Mouse (Mus musculus): Measurements from ENCODE around the gene Oosp1.

Gene Oosp1

DNA sequence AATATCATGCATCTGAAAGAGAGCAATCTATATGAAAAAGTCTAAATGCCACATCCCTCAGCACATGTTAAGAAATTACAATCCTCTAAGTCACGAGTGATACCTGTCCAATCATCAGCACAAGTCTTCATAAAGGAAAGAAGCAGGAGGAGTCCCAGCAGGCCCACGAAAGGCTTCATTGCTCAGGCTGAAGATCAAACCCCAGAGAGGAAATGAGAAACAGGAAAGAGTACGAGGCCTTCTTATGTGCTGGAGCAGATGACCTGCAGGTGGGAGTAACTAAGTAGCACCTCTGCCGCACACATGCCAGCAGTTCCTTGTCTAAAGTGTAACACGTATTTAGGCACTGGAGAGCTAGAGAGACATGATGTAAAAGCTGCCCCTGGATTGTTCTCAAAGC is at the start of gene Oosp1:
Gene Oosp1, minus strand, starts transcription at position 312 of the 400 bp plus-strand sequence.
- DNase-seq (ENCODE audit: low read depth, low spot score) = no peak

DNA sequence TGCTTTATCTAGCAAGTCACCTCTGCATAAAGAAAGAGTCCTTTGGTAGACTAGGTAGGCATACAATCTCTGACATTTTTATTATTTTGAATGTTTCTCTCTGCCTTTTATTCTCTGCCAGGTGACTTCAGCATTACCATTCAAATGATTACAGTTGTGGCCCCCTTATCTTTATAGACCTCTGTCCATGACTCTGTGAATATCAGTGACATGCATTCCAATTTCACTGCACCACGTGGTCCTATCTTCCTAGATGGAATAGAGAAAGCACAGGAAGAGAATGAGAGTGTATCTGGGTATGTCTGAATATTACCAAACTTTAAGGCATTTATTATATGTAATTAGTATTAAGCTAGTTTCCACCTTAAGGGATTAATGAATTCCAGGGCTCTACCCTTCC is 45.5 kb upstream of the Oosp1 start:
- DNase-seq (ENCODE audit: low read depth, low spot score) = no peak

DNA sequence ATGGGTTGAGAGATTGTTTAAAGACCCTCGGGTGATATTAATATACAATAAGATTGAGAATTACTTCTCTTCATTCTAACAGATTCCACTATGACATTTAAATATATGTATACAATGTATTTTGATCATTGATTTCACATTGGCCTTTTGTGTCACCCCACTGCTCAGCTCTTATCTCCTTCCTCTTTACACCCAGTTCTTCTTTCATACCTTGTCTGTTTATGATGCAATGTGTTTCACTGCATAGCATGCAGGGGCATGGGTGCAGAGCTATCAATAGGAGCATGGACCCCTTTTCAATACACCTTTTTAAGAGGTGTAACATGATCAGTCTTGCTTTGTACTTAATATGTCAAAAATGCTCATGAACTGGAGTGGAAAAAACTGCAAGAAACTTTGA is 39.3 kb upstream of the Oosp1 start:
- DNase-seq (ENCODE audit: low read depth, low spot score) = no peak

DNA sequence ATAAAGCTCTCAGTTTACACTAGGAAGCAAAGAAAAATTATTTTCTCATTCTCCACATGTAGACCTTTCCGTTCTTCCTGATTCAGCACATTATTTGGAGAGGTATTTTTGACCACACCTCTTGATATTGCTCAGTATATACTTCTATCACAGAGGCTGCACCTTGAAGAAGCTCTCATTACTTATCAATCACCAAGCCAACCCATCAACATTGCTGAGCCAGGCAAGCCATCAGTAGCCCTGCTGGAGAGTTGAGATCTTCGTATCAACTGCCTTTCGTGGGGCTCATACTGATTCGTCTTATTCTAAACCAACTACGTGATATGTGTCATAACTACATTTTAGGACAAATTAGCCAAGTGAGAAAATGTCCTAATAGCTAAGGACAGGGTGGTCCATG is 36.4 kb upstream of the Oosp1 start:
- no peak for DNase-seq (ENCODE audit: low read depth, low spot score)

DNA sequence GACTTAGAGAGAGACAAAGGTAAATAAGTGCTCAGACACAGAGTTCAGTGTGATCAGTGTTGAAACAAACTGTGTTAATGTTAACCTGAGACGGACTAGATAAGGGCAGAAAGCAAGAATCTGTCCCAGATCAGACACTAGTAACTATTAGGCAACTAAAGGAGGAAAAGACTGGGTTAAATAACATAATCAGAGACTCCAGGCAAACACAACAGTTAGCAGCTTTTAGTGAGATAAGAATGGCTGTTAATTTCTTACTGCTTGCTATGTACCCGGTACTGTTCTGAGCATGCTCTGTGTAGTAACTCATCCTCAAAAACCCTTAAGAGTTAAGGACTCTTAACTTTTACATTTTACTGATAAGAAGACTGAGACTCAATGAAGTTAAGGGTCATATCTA is 35.0 kb upstream of the Oosp1 start:
- no peak for DNase-seq (ENCODE audit: low read depth, low spot score)

DNA sequence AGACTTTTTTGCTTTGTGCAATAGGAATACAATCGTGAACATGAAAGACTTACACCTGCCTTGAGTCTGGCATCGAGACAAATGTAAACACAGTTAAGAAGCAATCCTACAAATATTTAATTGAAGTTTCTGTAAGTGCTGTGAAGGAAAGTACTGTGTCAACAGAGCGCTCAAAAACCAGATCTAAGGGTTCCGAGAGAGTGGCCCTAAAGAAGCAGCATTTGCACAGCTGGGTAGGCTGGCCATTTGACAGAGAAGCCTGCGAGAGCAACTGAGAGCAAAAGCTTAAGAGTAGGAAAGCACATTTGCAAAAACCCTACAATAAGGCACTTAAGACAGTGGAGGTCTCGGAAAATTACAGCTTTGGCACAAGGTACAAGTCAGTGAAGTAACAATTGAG is 33.3 kb upstream of the Oosp1 start:
- no peak for DNase-seq (ENCODE audit: low read depth, low spot score)

DNA sequence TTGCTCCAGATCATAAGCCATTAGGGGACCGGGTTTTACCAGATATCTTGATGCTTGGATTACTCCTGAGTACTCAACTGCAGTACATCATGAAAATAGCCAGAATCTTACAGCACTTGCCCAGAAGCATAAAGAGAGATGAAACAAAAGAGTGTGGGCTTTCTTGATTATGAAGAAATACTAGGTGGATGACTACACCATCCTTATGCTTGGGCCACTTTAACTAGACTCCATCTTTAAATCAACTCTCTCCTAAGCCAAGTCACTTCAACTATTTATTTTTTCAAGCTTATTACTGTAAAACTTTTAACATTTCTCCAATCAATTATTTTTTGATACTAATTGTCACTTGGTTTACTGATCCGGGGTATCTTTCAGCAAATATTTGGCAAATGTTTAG is 32.9 kb upstream of the Oosp1 start:
- no peak for DNase-seq (ENCODE audit: low read depth, low spot score)

DNA sequence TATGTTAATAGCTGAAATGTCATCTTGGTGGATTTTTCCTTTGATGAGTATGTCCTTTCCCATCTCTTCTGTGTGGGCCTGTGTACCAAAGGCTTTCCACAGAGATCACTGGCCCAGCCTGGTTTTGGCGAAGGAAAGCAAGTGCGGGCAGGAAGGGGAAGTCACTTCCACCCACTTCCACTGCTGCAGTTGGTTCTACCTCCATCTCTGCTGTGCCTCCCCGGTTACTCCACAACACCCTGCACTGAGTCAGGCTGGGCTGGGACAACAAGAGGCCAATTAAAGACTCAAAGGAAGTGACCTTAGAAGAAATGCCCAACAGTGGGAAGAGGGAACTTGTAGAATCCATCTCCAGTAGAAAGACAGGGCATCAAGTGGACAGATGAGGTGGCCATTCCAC is 29.1 kb upstream of the Oosp1 start:
- DNase-seq (ENCODE audit: low read depth, low spot score) = no peak

DNA sequence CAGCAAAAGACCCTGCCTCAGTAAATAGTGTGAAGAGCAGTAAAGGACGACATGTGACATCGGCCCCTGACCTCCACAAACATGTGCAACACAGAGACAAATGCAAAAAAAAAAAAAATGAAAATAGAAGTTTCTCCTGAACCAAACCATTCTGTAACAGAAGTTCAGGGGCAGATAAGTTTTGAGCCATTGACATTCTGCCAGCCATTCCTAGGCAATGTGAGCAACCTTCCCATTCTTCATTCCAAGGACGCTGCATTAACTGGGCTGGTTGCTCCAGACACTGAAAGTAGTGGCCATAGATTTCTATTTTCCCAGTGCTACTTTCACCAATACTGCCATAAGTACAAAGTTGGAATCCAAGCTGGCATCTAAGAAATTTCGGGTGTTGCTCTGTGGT is 21.5 kb upstream of the Oosp1 start:
- no peak for DNase-seq (ENCODE audit: low read depth, low spot score)

DNA sequence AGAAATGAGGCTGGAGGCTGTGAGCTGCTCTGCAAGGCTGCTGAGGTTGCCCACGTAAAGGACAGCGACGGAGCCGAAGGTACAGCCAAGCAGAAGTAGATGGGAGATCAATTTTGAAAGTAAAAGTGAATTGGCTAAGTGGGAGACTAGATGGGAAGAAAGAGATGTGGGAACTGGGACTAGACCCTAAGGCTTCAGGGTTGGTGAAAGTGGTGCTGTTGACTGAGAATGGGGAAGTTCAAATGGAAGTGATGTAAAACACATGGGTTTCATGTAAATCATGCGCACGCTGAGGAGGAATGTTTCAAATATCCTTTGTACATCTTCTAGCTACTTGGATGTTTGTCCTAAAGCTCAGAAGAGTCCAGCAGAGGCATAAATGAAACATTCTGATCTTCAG is 7.4 kb upstream of the Oosp1 start:
- DNase-seq (ENCODE audit: low read depth, low spot score) = no peak

DNA sequence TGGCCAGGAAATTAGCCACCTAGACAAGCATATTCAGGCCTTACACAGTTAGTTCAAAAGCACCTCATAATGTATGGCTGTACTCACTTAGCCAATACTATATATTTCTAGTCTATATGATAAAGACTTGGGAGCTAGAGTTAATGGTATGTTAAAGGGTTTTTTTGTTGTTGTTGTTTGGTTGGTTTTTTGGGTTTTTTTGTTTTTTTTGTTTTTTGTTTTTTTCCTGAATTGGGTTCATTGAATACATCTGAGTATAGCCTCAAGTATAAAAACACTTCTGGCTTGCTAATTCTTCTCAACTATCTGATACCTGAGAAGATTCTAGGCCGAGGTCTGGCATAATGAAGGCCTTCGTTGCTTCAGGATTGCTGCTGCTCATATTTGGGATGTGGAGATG is 5.8 kb upstream of the Oosp1 start, which contains the start of gene Oosp3:
Gene Oosp3, plus strand, starts transcription at position 301 of the 400 bp plus-strand sequence.
- DNase-seq (ENCODE audit: low read depth, low spot score) = no peak

DNA sequence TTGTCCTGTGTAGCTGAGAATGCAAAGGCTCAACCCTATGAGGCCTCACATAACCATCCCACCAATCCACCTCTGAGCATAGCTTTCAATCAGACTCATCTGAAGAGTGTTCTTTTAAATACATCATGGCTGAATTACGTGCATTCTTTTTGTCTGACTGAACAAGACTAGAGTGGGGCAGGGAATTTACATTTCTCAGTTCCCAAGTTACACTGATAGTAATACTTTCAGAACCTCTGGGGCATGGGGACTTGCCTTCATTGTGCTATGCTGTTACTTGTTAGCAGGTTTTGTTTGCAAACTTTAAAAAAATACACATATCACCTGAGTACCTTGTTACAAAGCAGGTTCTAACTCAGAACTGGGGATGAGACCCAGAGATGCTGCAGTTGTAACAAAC is 504 bp upstream of the Oosp1 start:
- no peak for DNase-seq (ENCODE audit: low read depth, low spot score)

DNA sequence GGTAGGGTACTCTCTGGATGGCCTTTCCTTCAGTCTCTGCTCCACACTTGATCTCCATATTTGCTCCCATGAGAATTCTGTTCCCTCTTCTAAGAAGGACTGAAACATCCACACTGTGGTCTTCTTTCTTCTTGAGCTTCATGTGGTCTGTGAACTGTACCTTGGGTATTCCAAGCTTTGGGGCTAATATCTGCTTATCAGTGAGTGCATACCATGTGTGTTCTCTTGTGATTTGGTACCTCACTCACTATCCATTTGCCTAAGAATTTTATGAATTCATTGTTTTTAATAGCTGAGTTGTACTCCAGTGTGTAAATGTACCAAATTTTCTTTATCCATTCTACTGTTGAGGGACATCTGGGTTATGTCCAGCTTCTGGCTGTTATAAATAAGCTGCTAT is 29.4 kb downstream of the Oosp1 start:
- no peak for DNase-seq (ENCODE audit: low read depth, low spot score)

DNA sequence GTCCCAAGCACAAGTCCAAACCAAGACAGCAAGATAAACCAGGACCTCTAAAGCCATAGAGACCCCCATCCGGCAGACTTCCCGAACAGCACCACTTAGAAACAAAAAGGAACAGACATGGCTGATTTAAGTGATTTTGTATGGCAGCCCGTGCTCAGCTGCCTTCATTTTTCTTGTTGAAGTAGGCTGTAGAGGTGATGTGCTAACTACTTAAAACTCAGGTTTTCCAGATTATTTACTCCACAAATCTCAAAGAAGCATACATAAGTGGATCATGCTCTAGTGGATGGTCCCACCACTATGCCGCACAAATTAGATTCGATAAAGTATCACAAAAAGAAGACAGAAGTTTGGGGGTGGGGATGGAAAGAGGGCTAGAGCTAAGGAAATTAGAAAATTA is 30.5 kb downstream of the Oosp1 start, which contains the start of gene Oosp2:
Gene Oosp2, minus strand, starts transcription at position 101 of the 400 bp plus-strand sequence.
- DNase-seq (ENCODE audit: low read depth, low spot score) = no peak

DNA sequence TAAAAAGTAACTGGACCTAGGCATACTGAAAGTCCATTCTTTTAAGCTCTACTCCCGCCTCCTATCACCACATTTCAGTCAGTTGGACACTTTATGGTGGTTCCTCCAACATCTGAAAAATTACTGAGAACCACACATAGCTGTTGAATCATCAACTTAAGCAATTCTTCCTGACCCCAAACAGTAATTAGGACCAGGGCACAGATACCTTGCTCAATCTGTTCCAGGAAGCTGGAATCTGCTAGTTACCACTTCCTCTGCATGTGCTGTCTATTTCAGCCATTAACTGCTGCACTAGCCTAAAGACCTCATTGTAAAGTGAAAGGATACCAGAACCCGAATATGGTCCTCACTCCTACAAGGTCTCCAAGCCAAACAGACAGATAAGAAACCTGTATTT is 31.8 kb downstream of the Oosp1 start:
- no peak for DNase-seq (ENCODE audit: low read depth, low spot score)

DNA sequence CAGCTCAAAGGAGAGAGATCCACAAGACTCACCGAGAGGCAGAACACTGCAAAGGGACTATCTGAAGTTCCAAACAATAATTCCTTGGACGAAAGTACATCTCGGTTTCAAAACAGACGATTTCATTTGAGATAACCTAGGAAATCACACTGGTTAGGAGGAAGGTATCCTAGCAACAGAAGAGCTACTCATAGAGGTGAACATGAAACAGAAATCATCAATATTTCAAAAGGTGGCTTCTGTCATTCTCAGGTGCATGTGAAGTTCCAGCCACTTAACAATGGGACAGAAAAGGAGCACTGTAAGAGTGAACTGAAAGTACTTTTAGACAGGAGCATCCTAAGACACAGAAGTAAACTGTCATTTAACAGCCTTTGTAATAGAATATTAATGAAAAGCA is 41.4 kb downstream of the Oosp1 start:
- no peak for DNase-seq (ENCODE audit: low read depth, low spot score)

DNA sequence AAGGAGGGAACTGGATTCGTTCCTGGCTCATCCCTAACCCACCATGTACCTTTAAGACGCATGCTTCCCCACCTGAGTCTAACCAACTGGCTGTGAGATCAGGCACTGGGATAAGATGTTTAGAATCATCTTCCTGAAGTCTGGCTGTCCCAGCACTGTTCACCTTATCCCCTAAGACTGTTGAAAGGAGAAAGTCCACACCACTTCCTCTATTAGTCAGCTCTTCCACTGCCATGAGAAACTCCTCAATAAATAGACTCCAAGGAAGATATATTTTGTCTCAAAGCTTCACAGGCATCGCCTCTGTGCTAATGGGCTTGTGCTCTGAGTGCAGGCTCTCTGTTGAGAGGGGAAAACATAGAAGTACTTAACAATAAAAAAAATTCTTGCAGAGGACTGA is 44.8 kb downstream of the Oosp1 start:
- no peak for DNase-seq (ENCODE audit: low read depth, low spot score)

DNA sequence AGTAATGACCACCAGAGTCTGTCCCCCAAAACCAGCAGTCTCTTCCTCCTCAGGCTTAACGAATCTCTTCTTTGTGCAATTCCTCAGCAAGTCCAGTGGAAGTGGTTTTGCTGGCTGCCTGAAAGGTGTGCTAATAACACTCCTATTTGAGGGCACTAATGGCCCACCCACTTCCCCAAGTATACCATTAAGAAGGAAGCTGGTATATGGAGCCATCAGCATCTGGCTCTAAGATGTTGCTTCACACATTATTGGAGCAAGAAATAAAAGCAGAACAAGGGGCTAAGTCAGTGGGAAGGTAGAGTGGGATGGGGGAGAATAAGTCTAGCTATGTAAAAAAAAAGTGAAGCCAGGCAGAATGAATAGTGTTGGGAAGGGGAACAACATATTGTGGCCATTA is 50.2 kb downstream of the Oosp1 start, which contains the start of gene Ms4a3:
Gene Ms4a3, minus strand, starts transcription at position 120 of the 400 bp plus-strand sequence.
- no peak for DNase-seq (ENCODE audit: low read depth, low spot score)

DNA sequence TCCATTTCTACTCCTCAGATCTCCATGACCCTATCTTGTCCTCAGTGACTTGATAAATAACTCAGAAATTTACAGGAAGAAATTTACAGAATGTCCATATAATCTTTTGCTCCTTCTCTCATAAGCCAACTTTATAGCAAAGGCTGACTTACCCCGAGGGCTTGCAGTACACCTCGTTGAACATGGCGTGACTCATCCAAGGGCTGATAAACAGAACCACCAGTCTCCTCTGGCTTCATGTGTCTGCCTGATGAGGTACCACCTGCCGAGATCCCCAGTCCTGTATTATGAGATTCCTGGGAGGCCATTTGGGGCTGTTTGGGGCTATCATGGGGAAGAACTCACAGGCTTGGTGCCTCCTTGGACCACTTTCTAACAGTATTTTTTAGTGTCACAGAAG is 51.9 kb downstream of the Oosp1 start:
- no peak for DNase-seq (ENCODE audit: low read depth, low spot score)

DNA sequence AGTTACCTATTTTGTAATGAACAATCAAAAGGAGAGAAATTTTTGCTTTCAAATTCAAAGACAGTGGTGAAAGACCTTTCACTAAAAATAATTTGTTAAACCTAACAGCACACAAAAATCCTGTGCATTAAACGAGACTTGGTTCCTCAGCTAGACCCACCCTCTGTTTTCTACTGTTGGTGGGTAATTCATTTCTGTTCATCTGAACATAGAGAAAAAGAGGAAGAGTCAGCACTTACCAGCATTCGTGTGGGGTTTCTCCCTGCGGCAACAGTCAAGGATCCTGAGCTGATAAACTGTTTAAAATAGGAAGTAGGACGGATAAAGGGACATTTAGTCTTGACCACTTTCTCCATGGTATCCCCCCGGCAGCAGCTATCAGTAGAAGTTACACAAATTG is 55.4 kb downstream of the Oosp1 start:
- no peak for DNase-seq (ENCODE audit: low read depth, low spot score)

DNA sequence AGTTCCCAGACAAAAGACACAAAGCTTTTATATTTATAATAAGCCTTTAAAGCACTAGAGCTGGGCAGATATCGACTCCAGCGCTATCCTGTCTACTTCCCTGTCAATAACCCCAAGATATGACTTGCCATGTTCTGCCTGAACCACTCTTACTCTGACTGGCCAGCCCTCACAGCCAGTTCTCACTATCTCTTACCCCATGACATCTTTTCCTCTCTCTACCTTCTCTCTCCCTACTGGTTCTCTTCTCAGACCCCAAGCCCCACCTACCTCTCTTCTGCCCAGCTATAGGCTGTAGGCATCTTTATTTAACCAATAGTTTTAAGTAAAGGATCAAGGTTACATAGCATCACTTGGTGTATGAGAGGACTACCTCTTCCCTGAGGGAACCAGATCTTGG is 56.6 kb downstream of the Oosp1 start:
- DNase-seq (ENCODE audit: low read depth, low spot score) = no peak

DNA sequence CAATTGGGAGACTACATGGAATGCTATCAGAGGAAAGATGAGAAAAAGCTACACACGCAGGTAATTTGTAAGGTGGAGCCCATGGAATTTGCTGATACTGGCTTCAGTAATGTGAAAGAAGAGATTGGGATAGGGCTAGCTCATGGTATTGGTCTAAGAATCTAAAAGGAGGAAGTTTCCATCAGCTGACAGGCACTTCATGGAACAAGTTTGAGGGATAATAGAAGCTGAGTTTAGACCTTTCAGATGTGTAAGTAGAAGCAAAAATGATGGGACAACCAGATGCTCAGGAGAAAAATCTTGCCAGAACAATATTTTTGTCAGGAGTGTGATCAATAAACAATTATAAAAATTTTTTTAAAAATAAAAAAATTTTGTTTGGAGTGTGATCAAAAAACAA is 57.2 kb downstream of the Oosp1 start:
- DNase-seq (ENCODE audit: low read depth, low spot score) = no peak

DNA sequence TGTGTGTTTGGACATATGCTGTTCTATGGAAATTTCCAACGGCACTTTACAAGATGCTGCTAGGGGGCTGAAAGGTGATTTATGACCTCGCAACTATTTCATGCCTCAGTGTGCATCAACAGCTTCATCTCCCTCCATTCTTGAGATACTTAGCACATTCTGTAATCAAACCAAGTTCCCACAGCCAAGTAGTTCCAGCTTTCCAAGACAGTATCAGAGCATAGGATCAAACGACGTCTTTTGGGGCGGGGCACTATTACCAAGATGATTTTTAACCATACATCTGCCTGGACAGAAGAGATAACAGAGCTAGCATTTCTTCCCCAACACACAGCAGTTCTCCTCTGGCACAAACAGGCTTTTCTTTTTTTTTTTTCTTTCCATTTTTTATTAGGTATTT is 65.7 kb downstream of the Oosp1 start:
- DNase-seq (ENCODE audit: low read depth, low spot score) = no peak

DNA sequence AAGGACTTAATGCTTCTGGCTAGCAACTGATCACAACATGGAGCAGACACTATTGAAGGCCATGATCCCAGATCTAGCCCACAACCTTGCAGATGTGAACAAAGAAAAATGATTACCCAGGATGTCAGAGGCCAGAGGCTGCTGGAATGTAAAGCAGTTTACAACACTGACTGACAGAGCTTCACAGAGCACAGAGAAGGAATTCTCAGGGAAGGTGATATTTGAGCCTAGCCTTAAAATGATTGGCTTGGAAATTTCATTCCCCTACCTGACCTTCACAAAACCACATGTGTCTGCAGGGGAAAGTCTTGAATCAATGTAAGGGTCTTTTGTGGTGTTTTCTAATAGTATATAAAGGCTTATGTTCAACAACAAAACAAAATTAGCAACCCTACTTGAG is 66.2 kb downstream of the Oosp1 start:
- no peak for DNase-seq (ENCODE audit: low read depth, low spot score)

DNA sequence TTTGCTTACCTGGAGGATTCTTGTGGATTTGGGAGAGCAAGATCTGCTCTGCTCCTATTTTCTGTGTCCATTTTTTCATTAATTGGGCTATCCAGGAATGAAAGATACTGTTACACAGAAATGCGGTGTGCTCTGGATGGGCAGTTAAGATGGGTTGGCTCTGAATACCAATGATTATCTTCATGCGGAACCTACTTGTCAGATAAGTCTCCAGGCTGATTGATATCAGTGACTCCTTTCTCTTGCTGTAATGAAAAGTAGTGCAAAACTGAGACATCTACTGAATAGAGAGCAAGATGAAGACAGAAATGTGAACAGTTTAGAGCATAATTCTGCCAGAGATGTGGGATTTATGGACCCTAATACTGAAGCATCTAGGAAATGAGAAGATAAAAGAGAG is 67.4 kb downstream of the Oosp1 start, which contains the start of gene Ms4a2:
Gene Ms4a2, minus strand, starts transcription at position 169 of the 400 bp plus-strand sequence.
- no peak for DNase-seq (ENCODE audit: low read depth, low spot score)

All from retina, postnatal 7 days (tissue).